Mouse (Mus musculus): ENCODE results near the gene Pdzd7.

Gene Pdzd7

GRCm38 (mm10) chr19:45012636-45013035 is 32.9 kb downstream of the Pdzd7 start:
- DNase-seq (ENCODE audit: low spot score) = no peak

GRCm38 (mm10) chr19:45012219-45012618 is 33.3 kb downstream of the Pdzd7 start:
- DNase-seq (ENCODE audit: low spot score) = no peak

- DNase-seq (ENCODE audit: low spot score) = no peak
Measured at GRCm38 (mm10) chr19:45010646-45011045, 34.9 kb downstream of the Pdzd7 start.

- no peak for DNase-seq (ENCODE audit: low spot score)
Measured at GRCm38 (mm10) chr19:45007425-45008191, 37.9 kb downstream of the Pdzd7 start.

- no peak for DNase-seq (ENCODE audit: low spot score)
Measured at GRCm38 (mm10) chr19:45007021-45007420, 38.5 kb downstream of the Pdzd7 start.

GRCm38 (mm10) chr19:45005957-45006712 is 39.4 kb downstream of the Pdzd7 start, which contains the start of gene Mrpl43:
TSS of gene Mrpl43 (minus strand) at chr19:45006442.
- DNase-seq (ENCODE audit: low spot score) = peak; percentile 89

- peak; percentile 78 for DNase-seq (ENCODE audit: low spot score)
Measured at GRCm38 (mm10) chr19:45005444-45005843, 40.1 kb downstream of the Pdzd7 start, which contains the start of gene Twnk. TSS of gene Twnk (plus strand) at chr19:45005663.

GRCm38 (mm10) chr19:45003740-45004516 is 41.6 kb downstream of the Pdzd7 start:
- no peak for DNase-seq (ENCODE audit: low spot score)

- DNase-seq (ENCODE audit: low spot score) = no peak
Measured at GRCm38 (mm10) chr19:45002301-45002700, 43.2 kb downstream of the Pdzd7 start.

- no peak for DNase-seq (ENCODE audit: low spot score)
Measured at GRCm38 (mm10) chr19:44999647-45000046, 45.9 kb downstream of the Pdzd7 start.

- DNase-seq (ENCODE audit: low spot score) = no peak
Measured at GRCm38 (mm10) chr19:44997786-44998185, 47.7 kb downstream of the Pdzd7 start.

GRCm38 (mm10) chr19:44992712-44993111 is 52.8 kb downstream of the Pdzd7 start:
- DNase-seq (ENCODE audit: low spot score) = no peak

- no peak for DNase-seq (ENCODE audit: low spot score)
Measured at GRCm38 (mm10) chr19:44992246-44992645, 53.3 kb downstream of the Pdzd7 start.

GRCm38 (mm10) chr19:44991031-44991430 is 54.5 kb downstream of the Pdzd7 start:
- no peak for DNase-seq (ENCODE audit: low spot score)

GRCm38 (mm10) chr19:44989567-44990495 is 55.7 kb downstream of the Pdzd7 start:
- DNase-seq (ENCODE audit: low spot score) = no peak

- DNase-seq (ENCODE audit: low spot score) = no peak
Measured at GRCm38 (mm10) chr19:44988831-44989566, 56.5 kb downstream of the Pdzd7 start, which contains the start of gene Sema4g. TSS of gene Sema4g (plus strand) at chr19:44989101.

GRCm38 (mm10) chr19:44988321-44988720 is 57.2 kb downstream of the Pdzd7 start:
- DNase-seq (ENCODE audit: low spot score) = no peak

- DNase-seq (ENCODE audit: low spot score) = no peak
Measured at GRCm38 (mm10) chr19:44987851-44988250, 57.7 kb downstream of the Pdzd7 start.

- no peak for DNase-seq (ENCODE audit: low spot score)
Measured at GRCm38 (mm10) chr19:44987004-44987403, 58.5 kb downstream of the Pdzd7 start.

Data from c-Kit-positive CD71-positive TER-119-positive erythroid progenitor cells, embryonic 14.5 days (primary cell).